Mouse (Mus musculus) brain, embryonic 14.5 days (tissue): ENCODE data around the gene 4930444G20Rik.

Experiments
- CTCF ChIP-seq: fragments of 200-500 bp; IDR thresholded peaks from 2 replicates; pipeline ENCODE4 v1.5.1; 2012; ENCODE audit warnings: inconsistent platforms, mild to moderate bottlenecking, moderate library complexity, borderline replicate concordance; ENCODE audit not compliant: insufficient read depth, insufficient read length; ENCODE audit errors: extremely low read depth
- POLR2A ChIP-seq: fragments of 200-500 bp; IDR thresholded peaks from 2 replicates; pipeline ENCODE4 v1.6.1; 2012; ENCODE audit warnings: mild to moderate bottlenecking, inconsistent platforms, borderline replicate concordance; ENCODE audit not compliant: poor library complexity, insufficient read depth, insufficient read length, severe bottlenecking; ENCODE audit errors: extremely low read depth

- no peak for TF ChIP-seq POLR2A
- no peak for TF ChIP-seq CTCF
These were observed 2.7 kb upstream of the 4930444G20Rik start for GRCm38 (mm10) chr10:22070576-22070975.
